Mouse (Mus musculus) retina, postnatal 7 days (tissue): ENCODE measurements at regions not wholly inside any gene's neighbourhood (a gene's known extent, or its start where the extent isn't known, plus 50 kb on each side); places are given as distances from the start of the nearest gene placed in this dataset.
"Not testable (repeated sequence)": the region's sequence is repeated elsewhere in the genome, so short reads cannot be mapped to it uniquely, and the experiment has no call there.

Experiments used
- DNase-seq: peaks from one replicate; pipeline ENCODE4 v3.0.0-alpha.2; 2012; ENCODE audit warnings: low read depth, low spot score

DNA sequence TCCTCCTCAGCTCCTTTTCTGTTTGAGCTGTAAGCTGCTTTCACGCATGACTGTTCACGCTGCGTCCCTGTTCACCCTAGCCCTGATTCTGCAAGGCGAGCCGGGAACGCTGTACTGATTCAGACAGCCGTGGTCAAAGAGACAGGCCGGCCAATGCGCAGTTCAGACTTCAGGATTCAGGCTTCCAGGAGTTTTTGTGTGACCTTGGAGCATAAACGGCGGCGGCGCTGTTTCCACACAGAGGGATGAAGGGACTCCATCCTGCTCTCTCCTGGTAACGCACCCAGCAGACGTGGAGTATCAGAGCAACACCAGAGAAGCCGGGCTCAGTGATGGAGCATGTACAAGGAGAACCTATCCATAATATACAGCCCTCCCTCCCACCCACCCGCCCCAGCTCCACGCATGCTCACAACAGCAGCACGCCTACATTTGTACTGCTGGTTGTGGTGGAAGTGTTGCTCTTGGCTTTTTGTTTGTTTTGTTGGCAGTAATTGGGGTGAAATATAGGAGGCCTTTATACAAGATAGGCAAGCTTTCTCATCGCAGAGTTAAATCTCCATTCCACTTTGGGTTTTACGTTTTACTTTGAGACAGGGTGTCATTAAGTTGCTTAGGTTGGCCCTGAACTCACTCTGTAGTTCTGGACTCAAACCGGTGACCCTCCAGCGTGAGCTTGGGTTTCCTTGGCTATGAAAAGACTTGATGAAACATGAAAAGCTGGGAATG is 98.6 kb upstream of the Cpsf6 start:
- peak; percentile 34 for DNase-seq

- DNase-seq = no peak
These were observed 97.8 kb upstream of the Cpsf6 start for GRCm38 (mm10) chr10:117477331-117478201.

GRCm38 (mm10) chr10:117475086-117475945 is 95.5 kb upstream of the Cpsf6 start:
- DNase-seq = no peak

GRCm38 (mm10) chr10:117474351-117475085 is 94.7 kb upstream of the Cpsf6 start:
- no peak for DNase-seq

DNA sequence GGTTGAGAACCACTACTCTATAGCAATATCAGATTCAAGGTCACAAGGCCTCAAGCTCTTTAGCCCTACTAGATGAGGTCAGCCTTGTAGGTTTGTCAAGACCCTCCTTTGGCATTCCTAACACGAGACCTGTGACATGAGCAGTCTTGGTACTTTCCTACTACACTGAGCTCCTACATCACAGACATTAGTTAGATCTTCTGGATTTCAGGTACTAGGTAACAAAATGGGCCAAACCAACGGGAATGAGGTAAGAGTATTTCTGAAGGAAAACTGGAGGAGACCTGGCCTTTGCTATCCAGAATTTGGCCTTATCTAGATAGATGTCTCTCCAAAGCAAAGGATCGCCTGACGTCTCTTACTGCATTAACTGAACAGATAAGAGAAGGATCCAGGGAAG is 93.7 kb upstream of the Cpsf6 start:
- DNase-seq = no peak

- DNase-seq = no peak
These were observed 92.7 kb upstream of the Cpsf6 start for GRCm38 (mm10) chr10:117472568-117472930.

- no peak for DNase-seq
These were observed 92.2 kb upstream of the Cpsf6 start for GRCm38 (mm10) chr10:117471818-117472567.

GRCm38 (mm10) chr10:117471036-117471817 is 91.4 kb upstream of the Cpsf6 start:
- DNase-seq = no peak

- DNase-seq = no peak
These were observed 90.7 kb upstream of the Cpsf6 start for GRCm38 (mm10) chr10:117470481-117470880.

- no peak for DNase-seq
These were observed 89.8 kb upstream of the Cpsf6 start for GRCm38 (mm10) chr10:117469573-117470090.

GRCm38 (mm10) chr10:117468931-117469572 is 89.2 kb upstream of the Cpsf6 start:
- DNase-seq = no peak

DNA sequence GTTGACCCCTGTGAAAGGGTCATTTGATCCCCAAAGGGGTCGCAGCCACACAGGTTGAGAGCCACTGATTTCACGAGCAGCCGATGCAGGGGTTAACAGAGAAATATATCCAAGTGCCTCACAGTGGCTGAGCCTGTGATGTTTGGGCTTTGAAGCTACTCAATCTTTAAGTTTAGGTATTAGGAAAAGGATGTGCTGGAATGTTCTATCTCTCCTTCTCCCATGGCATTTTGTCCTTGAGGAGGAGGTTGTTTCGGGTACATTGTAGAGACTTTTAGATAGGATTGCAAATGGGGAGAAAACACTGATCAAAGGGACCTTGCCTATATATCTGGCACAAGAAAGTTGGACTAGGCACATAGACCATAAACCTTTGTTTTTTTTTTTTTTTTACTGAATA is 88.6 kb upstream of the Cpsf6 start:
- DNase-seq = no peak

DNA sequence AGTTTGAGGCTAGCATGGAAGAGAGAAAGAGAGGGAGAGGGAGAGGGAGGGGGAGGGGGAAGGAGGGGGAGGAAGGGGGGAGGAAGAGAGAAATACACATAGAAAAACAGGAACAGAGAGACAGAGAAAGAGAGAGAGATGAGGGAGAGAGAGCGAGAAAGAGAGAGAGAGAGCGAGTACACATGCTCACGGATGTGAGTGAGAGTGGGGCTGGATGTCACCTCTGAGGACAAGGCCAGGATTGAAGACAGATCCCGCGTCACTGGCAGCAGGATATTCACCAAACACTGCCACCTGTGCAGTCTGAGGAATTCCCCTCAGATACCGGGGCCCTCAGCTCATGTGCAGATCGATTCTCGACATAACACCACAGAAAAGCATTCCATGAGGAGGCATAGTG is 87.3 kb upstream of the Cpsf6 start:
- no peak for DNase-seq

DNA sequence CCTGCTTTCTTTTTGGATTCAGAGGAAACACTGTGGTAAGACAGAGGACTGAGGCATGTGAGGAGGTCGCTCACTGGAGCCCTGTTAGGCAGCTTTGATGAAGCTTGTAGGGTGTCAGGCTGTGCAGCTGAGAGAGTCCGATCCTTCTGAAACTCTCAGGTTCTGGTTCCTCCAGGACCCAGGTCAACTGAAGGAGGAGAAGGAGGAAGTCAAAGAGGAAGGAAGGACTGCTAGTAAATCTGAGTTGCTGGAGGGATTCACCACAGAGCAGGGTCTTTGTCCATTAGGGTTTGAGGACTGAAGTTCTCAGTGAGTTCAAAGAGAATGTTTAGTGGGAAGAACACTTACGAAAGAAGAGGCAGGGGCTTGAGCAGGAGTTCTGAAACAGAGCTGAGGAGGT is 86.6 kb upstream of the Cpsf6 start:
- no peak for DNase-seq

DNA sequence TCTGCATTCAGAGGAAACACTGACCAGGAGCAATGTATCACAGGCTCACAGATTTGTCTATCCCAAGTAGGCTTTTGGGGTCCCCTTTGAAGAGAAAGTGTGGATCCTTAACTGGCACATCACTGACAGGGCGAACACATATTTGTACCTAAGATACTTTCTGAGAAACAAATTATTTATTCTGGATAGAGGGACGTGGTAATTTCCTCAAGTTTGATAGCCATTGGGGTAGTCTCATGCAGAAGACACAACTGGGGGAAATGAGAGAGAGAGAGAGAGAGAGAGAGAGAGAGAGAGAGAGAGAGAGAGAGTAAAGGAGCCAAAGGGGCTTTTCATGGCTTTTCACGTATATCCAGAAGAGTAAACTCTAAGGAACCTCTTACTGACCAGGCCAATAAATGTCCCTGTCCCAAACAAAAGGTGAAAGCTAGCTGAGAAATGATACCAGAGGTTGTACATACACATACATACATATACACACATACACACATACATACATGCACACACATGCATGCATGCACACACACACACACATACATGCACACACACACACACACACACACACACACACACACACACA is 85.9 kb upstream of the Cpsf6 start:
- DNase-seq = no peak

- no peak for DNase-seq
These were observed 85.3 kb upstream of the Cpsf6 start for GRCm38 (mm10) chr10:117465058-117465660.

DNA sequence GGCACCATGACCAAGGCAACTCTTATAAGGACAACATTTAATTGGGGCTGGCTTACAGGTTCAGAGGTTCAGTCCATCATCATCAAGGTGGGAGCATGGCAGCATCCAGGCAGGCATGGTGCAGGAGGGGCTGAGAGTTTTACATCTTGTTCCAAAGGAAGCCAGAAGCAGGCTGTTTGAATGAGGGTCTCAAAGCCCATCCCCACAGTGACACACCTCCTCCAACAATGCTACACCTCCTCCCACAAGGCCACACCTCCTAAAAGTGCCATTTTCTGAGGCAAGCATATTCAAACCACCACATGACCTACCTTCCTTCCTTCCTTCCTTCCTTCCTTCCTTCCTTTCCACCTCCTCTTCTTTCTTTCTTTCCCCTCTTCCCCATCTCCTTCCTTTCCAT is 84.5 kb upstream of the Cpsf6 start:
- DNase-seq = not testable (repeated sequence)

DNA sequence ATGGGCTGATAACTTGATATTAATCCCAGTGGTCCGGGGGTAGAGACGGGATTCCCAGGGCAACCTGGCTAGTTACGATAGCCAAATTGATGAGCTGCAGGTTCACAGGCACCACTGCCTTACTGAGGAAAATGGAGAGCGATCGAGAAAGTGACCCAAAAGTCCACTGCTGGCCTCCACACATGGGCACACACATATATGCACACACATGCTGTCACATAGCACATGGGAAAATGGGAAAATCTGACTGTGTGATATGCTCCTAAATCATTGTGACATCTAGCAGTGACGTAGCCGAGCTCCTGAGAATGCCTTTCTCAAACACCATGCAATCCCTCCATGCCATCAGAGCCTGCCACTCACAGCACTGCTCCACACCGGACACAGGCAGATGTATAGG is 83.8 kb upstream of the Cpsf6 start:
- DNase-seq = no peak
